Mouse (Mus musculus) heart, postnatal 14 days (tissue): Measurements from ENCODE around the gene Gata5. TPM values are rescaled to one million over a fixed set of nuclear protein-coding genes. Genes with fewer than 3 reads are reported as not detected.
A peak's percentile ranks its signal among the peaks of the same experiment; 100 is the strongest.

Experiments used
- DNase-seq, 2 experiments: peaks; one replicate each; pipeline ENCODE4 v3.0.0; 2021 to 2022
- intact Hi-C: fragments of 180-260 bp; cut with DNase I; formaldehyde crosslinking; loops from one replicate; pipeline ENCODE4 v1.15.1; 2025
- long read RNA-seq, 2 experiments: library from polyadenylated mRNA; stranded (forward); transcript quantifications; one replicate each; pipeline ENCODE4 v2.0.0; 2021
- total RNA-seq, 2 experiments: library from RNA; stranded (reverse); gene quantifications; 2 replicates each; pipeline ENCODE4 v1.2.3; 2021

Gene Gata5
- total RNA-seq = 1 to 10 TPM; 1.0 to 1.2 TPM
- long read RNA-seq, experiment 1, partial matches to known transcripts = 0 of 1 reads
- long read RNA-seq, experiment 1, other reads (novel, unspliced or antisense) = 1 of 1 reads
- long read RNA-seq, experiment 2 = 0 reads

GRCm38 (mm10) chr2:180334551-180334986 is at the start of gene Gata5:
Gene Gata5 (minus strand): TSS chr2:180334699.
- DNase-seq = peak; percentile 37 to 38
- intact Hi-C loops = no loop called here

DNA sequence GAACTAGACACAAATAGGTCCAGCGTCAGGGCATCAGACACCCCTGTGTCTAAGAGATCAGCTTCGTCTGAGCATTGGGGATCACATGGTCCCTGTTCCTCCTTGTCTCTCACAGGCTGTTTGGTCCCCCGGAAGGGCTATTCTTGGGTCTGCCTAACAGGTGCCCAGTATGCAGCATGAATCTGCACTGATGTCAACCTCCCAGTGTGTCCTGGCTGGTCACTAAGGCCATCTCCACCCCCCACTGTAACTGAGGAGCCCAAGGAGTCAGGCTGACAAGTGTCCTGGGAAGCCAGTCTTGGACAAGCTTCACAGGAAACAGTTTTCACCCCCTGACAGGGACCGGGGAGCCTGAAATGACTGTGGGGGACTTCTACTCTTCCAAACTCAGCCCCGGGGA is 42.2 kb upstream of the Gata5 start:
- no peak for DNase-seq
- intact Hi-C loops = no loop called here

- intact Hi-C loops = no loop called here
- no peak for DNase-seq
Measured at GRCm38 (mm10) chr2:180373256-180373655, 38.8 kb upstream of the Gata5 start.

DNA sequence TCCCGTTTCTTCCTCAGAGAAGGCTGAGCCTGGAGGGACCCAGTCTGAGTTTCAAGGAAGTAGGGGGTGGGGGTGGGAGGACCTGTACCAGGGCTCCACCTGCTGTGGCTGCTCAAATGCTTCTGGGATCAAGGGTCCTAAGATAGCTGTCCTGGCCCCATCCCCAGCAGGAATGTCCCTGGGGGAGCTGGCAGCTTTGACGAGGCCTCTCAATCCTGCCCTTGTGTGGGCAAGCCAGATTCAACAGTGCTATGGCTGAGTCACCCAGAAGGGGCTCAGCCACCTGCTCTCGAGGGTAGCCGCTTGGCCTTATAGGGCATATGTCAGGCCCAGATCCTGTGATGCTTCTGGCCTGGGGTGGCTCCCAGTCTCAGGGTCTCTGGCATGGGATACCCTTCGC is 33.9 kb upstream of the Gata5 start:
- intact Hi-C loops = no loop called here
- no peak for DNase-seq

DNA sequence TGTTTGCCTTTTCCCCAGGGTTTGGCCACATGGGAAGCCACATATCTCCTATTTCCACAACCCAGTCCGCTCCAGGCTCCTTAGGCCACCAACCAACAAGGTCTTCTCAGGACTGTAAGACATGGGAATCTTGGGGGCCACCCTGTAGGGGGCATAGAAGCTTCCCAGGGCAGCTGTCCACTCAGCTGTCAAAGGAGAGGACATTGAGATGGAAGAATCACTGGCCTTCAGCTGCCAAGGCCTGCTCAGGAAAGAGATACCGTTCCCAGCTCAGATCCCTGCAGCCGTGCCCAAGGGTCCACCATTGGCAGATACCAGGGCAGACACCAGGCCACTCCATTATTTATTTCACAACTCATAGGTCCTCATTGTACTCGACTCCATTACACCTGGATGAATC is 32.9 kb upstream of the Gata5 start:
- no peak for DNase-seq
- intact Hi-C loops = no loop called here

DNA sequence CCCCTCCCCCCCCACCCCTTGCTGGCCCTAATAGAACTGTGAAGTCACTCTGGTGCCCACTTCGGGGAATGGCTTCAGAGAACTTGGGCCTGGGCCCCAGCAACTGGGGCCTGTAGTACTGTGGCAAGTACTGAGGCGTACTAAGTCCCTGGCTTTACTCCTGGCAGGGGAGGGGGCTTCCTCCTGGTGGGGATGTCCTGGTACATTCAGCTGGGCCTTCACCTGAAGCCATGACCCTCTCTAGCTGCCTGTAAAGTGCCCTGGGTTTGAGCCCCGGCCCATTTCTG is 28.9 kb upstream of the Gata5 start:
- intact Hi-C loops = no loop called here
- DNase-seq = no peak

GRCm38 (mm10) chr2:180362585-180363433 is 28.3 kb upstream of the Gata5 start:
- DNase-seq = no peak
- intact Hi-C loops = no loop called here

GRCm38 (mm10) chr2:180359062-180359461 is 24.6 kb upstream of the Gata5 start:
- DNase-seq = peak; percentile 29 to 39
- intact Hi-C loops = loop anchor here (2.0 kb wide), 1 partner anchor 72 kb away; no protein-coding TSS in a partner anchor

GRCm38 (mm10) chr2:180353338-180353737 is 18.8 kb upstream of the Gata5 start:
- DNase-seq = peak; percentile 23 to 58
- intact Hi-C loops = loop anchor here (1.0 kb wide), 1 partner anchor 79 kb away; no protein-coding TSS in a partner anchor

DNA sequence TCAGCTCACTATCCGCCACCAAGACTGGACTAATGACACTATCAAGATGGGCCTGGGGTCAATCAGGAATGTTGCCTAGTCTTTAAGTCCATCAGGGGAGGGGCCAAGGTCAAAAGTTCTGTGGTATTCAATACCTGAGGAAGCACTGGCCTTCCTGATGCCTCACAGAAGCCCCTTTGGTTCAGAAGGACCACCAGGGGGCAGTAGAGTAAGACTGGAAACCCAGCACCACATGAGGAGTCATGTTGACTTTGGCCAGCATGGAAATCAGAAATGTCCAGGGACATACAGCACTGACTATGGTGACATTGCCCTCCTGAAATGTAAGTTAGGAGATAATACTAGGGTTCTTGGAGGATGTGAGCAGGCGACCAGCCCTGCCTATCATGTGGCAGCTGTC is 16.2 kb upstream of the Gata5 start:
- peak in 1 of 2 experiments; percentile 46 for DNase-seq
- intact Hi-C loops = loop anchor here (2.0 kb wide), 1 partner anchor 228 kb away; no protein-coding TSS in a partner anchor

- peak; percentile 80 to 84 for DNase-seq
- intact Hi-C loops = loop anchor here (1.0 kb wide), 1 partner anchor 71 kb away; no protein-coding TSS in a partner anchor
Measured at GRCm38 (mm10) chr2:180346820-180347497, 12.5 kb upstream of the Gata5 start.

DNA sequence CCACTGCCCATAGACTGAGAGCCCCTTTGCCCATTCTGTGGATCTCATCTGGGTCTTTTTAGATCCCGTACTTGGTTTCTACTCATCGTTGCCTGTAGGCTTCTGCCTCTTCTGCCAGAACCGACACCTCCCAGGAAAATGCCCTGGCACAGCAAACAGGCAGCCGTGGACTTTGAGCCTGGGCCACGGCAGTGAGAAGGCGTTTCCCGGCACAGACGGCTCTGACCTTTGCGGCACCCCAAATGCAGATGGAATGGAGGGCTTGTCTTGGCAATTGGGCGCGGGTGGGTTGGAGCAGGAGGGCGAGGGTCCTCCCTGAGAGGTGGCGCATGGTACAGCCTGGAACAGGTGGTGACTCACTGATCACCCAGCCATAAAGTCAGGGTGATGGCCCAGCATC is 8.6 kb upstream of the Gata5 start:
- intact Hi-C loops = no loop called here
- no peak for DNase-seq

DNA sequence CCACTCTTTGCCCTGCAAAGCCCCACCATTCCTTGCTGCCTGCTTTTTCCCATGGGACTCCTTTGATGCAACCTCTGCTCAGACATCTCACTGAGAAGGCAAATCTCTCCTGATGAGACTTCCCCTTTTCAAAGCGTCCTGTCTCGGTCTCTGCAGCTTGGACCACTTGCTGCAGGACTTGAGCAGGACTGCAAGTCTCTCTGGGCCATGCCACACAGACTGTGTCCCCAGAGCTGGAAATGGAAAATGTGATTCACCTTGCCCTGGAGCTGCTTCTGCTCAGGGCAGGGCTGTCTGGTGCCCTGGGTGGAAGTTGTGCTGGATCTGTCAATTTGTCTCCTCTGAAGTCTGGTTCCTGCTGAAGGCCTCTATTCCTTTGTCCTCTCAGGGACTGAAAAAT is 7.7 kb upstream of the Gata5 start:
- intact Hi-C loops = no loop called here
- DNase-seq = no peak

DNA sequence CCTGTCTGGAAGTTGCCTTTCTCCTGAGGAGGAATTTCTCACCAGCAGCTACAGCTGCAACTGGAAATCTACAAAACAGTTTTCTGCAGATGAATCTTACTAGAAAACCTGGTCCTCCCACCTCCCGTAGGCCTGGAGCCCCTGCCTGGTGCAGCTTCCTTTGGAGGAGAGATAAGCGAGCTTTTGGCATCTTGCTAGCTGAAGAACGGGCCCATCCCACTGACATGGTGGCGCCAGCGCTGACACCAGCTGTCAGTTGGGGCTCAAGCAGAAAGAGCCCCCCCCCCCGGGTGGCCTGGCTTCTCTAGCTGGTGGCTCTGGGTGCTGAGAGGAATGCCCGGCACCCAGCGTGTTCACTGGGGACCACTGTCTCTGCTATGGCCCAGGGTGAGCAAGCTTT is 6.7 kb upstream of the Gata5 start:
- intact Hi-C loops = no loop called here
- no peak for DNase-seq

DNA sequence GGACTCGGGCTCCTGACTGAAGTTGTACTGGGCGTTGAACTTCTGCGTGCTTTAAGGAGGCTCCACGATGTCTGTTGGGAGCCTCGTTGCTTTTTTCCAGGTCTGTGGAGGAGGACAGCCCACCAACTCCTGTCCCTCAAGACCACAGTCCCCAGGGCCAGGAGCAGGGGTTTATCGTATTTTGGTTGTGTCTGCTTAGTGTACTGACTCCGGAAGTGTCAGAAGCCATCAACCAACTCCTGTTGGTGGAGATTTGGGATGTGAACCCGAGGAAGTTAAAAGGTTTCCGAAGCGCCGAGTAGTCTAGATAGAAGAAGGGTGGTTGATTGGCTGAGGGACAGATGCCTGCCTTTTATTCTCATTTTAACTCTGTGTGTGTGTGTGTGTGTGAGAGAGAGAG is 5.4 kb upstream of the Gata5 start:
- intact Hi-C loops = no loop called here
- no peak for DNase-seq

DNA sequence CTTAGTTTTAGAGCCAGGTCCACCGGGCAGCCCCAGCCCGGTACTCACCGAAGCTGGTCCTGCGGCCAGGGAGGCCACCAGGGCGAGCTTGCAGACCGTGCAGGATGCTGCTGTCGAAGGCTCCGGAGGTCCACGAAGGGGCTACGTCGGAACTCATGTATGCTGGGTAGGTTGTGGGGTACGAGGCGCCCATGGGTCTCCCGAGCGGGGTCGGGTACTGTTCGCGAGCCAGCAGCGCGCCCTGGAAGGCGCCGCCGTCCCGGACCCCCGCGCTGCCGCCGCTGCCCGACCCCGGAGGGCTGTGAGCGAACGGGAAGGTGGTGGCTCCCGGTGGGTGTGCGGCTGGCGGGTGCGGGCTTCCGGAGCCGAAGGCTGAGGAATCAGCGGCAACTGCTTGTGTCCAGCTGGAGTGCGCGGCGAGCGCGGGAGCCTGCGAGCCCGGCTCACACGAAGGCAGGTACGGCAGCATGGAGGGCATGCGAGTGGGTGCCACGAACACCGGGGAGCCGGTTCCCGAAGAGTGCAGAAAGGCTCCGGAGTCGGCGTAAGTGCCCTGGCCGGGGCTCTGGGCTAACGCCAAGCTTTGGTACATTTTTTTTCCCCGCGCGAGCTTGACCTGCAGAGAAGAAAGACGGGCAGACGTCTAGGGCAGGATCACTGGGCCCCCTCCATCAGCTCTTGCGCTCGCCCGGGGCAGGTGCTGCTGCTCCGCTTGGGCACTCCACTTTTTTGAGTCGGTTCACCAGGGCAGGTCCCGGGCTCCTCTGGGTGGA is 535 bp downstream of the Gata5 start:
- no peak for DNase-seq
- intact Hi-C loops = no loop called here

DNA sequence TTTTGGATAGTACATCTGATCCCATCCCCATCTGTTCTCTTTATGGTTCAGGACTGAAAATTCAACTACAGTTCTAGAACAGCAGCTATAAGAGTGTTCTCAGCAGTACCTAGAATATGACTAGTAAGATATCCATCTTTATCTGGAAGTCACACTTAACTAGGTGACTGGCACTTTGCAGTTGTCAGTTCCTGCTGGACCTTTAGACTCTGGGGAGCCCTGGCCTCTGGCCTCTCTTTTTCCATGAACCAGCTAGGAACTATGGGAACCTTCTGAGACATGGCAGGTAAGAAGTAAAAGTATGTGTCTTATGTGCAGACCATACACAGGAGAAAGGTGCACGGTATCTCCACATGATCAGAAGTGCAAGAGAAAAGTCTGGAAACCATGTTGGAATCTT is 5.0 kb downstream of the Gata5 start:
- intact Hi-C loops = no loop called here
- DNase-seq = no peak

DNA sequence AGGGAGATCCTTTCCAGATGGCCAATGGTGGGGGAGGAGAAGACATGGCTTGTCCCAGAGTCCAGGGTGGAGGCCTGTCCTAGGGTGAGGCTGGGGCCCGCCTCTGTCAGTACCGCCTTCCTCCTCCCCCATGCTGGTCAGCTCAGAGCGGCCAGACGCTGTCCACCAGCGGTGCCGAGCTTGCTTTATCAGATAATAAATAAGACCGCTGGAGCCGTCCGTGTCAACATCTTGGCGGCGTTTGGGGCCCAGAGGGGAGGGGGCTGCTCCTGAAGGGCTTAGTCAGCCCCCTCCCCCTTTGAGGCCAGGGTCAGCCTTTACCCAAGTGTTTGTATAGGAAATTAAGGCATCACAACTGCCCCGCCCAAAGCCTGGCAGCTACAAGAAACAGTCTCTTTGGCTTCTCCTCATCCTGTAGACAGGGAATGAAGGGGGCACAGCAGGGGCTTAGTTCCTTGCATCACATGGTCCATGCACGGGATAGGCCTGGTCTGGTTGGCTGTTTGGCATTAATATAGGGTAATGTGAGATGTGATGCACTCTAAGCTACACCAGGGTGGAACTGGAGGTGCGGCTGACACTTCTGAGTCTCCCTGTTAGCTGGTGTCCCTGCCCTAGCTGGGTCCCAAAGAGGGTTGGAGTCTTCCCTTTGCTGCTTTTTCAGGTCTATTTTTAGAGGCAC is 11.7 kb downstream of the Gata5 start:
- intact Hi-C loops = no loop called here
- no peak for DNase-seq

DNA sequence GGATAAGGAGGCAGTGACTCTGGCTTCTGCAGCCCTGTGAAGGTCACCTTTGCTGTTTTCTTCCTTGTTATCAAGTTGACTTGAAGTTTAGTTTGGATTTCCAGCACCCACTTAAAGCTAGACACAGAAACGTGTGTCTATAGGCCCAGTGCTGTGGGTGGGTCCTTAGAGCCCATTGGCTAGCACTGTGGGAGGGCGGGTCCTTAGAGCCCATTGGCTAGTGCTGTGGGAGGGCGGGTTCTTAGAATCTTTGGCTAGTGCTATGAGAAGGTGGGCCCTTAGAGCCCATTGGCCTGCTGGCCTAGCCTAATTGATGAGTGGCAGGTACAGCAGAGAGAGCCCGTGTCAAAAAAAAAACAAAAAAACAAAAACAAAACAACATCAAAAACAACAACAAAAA is 14.3 kb downstream of the Gata5 start:
- no peak for DNase-seq
- intact Hi-C loops = no loop called here

DNA sequence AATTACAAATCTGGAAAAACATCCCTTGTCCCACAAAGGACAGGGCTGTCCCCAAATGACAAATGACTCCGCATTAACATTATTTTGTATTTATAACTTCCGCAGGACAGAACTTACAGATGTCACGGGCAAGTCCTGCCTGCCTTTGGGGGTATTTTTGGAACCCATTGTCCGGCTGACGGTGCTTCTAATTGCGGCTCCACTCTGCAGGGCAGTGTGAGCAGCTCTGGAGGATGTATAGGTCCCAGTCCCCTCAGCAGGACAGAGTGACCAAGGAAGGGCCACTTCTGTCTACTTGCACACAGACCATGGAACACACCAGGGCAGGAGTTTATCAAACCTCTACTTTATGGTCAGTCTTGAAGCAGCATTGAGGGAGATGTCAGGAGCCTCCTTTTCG is 16.9 kb downstream of the Gata5 start:
- intact Hi-C loops = no loop called here
- DNase-seq = no peak
